Mouse (Mus musculus) kidney, postnatal 10 days (tissue): Measurements from ENCODE around the gene Gna12.

Experiments used
- DNase-seq: peaks from one replicate; pipeline ENCODE4 v3.0.0; 2021; ENCODE audit warnings: mixed read lengths

Gene Gna12

DNA sequence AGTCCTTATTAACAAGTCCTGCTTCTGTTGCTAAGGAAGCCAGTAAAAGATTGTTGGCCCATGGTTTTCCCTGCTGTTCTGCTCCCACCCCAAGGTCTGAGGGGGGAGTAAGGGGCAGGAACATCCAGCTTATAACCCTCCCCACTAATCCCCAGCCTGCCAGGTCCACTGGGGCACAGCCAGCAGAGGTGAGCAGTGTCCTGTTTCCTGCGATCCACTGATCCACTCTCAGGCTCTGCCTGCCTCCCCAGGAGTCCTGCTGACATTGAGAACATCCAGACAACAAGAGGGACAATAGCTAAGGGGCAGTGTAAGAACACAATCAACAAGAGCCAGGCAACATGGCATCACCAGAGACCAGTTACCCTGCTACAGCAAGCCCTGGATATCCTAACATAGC is 3.4 kb downstream of the Gna12 start:
- DNase-seq = peak; percentile 42

DNA sequence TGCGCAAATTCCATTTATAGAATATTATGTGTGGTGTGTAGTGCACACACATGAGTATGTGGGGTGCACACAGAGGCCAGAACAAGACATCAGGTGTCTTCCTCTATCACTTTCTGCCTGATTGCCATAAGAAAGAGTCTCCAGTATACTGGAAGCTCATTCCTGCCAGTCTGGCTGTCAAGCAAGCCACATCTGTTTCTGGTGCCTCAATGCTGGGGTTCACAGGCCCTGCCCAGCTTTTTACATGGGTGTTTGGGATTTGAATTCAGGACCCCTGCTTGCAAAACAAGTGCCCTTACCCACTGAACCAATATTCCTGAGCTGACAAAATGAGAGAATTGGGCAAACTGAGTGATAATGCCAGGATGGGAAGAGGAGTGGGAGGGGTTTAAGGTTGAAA is 4.1 kb downstream of the Gna12 start:
- DNase-seq = no peak

DNA sequence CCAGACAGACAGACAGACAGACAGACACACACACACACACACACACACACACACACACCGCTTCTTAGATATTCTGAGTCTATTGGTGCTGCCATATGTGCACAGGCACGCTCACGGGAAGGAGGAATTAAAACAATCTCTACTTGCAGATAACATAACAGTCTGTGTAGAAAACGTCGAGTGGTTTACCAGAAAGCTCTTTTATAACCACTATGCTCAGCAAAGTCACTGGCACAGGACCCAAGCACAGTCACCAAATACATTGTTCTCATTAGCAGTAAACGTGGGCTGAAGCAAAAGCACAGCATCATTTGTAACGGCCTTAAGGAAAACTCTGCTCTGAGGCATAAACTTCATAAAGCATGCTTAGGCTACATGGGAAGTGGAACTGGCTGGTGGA is 6.1 kb downstream of the Gna12 start:
- no peak for DNase-seq

DNA sequence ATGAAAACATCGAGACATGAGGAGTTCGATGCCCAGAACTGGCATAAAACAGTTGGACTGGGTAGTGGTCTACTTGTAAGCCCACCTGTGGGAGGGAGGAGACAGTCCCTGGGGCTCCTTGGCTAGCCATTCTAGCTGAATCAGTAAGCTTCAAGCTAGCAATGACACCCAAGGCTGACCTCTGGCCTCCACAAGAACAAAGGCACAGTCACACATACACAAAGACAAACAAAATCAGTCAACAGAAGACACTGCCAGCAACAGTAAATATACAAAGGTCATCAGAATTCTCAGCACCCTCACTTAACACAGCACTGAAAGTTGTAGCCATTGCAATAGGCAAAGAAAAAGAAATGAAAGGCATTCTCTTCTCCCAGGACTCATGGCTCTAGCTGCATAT is 6.8 kb downstream of the Gna12 start:
- no peak for DNase-seq

DNA sequence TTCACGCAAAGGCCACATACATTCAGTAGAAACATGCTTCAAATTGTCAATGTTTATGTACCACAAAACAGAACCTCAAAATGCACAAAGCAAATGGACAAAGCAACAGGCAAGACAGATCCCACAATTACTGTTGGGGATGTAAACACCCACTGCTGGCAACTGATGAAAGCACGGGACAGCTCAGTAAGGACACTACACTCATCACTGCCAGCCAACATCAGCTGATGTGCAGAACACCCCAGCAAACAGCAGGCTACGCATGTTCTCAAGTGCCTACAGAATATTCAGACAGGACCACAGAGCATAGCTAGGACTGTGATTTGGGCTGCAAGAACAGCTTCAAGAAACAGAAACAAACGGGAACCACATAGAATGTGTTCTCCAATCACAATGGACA is 8.3 kb downstream of the Gna12 start:
- no peak for DNase-seq

DNA sequence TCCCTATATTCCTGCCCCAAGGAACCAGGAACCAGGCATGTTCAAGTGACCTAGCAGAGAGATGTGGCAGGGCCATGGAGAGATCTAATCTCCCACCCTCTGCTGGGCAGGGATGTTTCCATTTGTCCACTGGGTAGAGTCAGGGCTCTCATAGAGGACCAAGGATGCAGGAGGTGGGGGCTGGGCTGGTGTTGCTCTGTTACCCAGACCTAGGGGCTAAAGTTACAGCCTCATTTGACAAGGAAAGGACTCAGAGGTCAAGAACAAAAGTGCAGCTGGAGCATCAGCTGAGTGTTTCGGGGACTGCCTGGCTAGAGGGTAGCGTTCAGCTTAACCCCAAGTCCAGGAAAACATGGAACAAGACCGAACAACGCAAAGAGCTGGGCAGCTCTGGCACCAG is 9.7 kb downstream of the Gna12 start:
- DNase-seq = no peak

DNA sequence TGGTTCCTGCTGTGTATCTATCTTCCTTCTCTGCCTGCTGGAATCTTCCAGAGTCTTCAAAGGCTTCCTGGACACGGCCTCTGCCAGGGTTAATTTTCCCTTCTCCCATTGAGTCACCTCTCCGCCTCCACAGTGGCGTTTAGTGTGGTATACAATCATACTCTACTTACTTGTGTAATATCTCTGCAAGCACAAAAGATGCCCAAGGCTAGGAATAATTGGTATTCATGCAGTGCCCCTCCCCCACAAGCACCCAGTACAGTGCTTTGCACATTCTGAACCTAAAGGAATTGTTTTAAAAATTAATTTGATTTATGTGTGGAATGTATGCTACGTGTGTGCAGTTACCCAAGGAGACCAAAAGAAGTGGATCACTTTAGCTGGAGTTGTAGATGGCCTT is 10.6 kb downstream of the Gna12 start:
- no peak for DNase-seq

DNA sequence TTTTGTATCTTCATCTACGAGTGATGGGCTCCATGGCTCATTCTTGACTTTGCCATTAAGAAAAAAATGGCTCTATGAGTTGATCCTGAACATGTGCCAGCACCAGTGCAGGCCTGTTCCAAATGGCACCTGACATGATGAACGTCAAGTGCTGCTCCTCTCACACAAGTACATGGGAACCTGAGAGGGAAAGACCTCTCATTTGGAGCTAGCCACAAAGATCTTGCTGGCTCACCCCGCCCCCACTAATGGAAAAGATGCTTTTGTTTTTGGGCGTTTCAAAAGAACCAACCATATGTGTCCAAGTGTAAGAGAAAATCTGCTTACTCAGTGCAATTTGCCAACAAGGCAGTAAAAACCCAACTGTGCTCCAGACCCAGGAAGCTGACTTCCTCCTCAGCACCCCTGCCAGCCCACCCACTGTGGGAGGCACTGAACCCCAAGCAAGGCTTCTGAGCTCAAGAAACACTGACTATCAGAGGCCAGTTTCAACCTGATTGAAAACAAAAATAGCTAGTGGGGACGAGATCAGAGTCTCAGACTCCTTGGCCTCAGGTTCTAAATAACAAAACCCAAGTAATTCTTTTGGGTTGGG is 11.7 kb downstream of the Gna12 start:
- no peak for DNase-seq

DNA sequence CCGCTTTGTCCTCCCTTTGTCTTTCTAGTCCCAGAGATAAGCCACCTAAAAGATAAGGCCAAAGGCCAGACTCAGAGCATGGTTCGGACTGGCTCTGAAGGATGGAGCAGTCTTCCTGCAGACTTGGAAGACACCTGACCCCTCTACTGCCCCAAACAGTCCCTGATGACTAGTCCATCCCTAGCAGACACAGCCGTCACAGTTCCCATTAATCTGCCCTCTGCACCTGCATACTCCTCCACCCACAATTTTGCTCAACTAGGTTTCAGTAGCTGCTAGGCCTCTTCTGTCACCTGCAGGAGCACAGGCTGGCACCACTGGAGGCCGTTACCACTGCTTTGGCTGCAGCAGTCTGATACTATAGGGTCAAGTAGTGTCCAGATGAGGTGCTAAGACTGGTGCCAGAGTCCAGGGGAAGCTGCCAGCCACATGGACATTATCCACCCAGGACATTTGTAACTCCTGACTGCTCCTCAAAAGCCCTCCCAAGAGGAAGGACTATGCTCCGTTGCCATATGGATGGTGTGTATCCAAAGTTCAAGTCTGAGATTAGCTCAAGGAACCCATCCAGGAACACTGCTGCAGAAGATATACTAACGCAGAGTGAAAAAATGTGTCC is 13.2 kb downstream of the Gna12 start:
- no peak for DNase-seq

DNA sequence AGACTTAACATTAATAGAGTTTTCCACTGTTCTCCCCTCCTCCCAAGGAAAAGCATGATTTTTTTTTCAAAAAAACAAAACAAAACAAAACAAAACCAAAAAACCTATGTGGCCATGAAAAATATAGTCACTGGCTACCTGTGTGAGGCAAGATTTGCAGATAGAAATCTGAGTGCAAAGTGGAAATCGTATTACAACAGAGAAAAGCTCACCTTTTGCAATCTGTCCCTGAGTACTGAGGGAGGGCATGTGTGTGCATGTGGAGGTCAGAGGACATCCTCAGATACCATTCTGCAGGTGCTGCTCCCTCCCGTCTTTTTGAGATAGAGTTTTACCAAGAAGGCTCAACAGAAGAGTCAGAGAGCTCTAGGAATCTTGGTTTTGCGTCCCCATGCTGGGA is 14.2 kb downstream of the Gna12 start:
- DNase-seq = no peak

DNA sequence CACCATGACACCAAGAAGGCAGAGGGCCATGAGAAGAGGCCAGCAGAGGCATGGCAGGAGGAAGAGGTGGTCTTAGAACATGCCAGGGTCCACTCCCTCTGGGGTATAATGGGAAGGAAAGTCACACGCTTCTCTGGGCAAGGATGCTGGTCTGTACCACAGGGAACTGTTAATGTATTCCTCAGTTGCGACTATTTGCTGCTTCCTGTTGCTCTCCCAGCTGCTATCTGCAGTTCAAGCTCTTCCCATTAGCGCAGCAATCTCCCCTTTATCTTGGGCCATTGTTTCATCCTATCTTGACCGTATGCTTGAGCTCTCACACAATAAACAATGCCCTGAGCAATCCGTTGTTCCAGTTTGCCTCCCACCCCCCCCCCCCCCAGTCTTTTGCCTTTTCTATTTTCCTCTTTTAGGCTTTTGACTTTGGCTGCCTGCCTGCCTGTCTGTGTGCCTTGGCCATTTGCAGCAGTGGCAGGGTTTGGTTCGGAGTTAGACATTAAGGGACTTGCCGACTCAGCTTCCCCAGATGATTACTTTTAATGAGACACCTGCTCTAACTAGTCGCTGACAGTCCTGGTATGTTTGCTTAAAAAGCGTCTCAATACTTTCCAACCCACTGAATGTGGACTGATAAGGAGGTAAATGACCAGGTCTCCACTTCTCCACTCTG is 15.0 kb downstream of the Gna12 start:
- peak; percentile 78 for DNase-seq

DNA sequence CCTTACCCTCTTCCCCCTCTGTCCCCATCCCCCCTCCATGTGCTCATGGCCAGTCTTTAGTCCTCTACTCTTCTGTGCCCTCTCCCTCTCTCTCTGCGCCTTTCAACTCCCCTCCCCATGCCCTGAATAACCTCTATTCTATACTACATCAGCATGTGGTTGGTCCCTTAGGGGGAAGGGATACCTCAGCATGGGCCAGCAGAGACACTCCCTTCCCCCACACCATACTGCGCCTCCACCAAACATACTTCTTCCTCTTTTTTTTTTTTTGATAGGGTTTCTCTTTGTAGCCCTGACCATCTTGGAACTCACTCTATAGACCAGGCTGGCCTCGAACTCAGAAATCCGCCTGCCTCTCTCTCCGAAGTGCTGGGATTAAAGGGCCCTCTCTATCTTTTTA is 15.8 kb downstream of the Gna12 start:
- no peak for DNase-seq

DNA sequence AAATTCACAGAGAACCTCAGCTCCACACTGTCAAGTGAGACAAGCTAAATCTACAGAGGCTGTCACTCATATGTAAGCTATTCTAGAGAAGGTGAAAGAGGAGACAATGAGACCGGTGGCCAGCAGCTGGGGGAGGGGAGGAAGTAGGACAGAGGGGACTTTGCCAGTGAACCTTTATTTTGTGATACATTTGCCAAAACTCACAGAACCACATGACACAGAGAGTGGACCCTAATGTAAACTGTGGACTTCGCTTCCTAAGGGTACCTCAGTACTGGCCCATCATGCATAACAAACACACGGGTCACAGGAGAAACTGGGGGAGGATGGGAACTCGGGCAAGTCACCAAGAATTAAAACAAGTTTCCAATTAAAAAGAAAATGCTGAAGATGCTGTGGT is 17.5 kb downstream of the Gna12 start:
- DNase-seq = peak; percentile 75

DNA sequence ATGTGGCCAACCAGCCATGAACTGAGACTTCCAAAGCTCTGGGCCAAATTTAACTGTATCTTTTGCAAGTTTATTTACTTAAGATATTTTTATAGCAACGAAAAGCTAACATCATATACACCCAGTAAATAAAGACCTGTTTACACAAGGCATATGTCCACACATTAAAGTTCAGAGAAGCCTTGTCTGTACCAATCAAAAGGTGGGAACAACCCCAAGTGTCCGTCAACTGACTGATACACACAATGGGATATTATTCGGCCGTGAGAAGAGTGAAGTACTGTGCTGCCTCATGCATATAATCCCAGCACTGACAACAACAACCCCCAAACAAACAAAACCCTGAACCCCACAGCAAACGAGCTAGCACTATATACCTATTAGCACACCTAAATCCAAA is 18.2 kb downstream of the Gna12 start:
- DNase-seq = no peak

DNA sequence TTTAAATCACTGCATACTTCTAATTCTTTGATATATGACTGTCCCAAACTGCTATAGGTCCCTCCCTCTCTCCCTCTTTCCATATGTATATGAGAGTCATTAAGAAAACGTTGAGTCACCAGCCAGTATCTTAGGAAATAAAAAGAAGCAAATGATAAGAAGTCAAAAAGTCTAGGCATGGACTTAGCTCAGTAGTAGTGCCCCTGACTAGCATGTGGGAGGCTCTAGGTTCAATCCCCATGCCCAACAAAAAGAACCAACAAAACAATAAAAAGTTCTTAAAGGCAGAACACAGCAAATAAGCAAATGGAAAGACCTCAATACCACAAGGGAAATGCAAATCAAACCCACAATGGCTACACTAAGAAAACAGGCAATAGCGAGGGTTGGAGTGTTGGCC is 18.8 kb downstream of the Gna12 start:
- no peak for DNase-seq

DNA sequence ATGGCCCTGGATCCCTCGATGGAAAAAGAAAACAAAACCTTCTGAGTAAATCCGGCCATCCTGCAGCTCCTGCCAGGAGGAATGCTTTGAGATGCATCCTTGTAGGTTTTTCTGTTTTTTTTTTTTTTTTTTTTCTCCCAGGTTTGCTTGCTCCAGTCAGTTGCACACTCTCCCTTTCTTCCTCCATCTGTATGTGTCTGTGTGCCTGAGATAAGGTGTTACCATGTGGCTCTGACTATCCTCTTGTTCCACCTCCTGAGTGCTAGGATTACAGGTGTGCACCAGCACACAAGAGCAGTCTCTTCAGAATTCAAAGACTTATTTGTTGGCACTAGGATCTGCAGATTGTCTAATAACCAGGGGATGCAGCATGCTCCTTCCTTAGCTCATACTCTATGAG is 23.3 kb downstream of the Gna12 start:
- no peak for DNase-seq

DNA sequence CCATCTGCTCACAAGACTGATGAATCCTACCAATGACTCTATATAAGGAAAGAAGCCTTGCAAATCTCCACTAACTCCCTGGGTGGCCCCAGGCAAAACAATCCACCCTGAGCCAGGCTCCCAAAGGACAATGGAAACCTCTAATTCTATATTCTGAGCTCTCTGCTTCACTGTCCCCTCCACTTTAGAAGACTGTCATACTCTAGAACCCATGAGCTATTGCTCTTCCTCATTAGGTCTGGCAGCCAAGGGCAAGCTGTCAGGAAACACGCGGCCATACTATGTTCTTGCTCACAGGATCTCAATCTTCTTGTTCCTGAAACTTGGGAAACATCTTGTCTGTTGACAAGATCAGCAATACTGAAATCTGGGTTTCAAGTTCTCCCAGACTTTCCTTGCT is 24.0 kb downstream of the Gna12 start:
- DNase-seq = no peak

DNA sequence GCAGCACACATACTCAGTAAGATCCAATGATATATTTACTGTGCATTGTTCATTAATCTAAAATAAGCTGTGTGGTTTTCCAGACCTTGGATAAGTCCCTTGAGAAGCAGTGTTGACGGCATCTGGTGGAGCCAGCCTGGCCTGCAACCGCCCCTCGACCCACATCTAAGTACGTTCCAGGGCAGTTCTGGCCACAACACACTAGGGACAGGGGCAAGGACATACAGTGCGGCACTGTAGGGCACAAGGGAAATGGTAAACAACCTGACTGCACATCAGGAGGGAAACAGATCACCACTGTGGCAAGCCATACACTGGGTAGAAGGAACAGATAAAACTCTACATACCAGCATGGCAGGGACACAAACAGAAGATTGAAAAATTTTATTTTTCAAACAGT is 28.4 kb downstream of the Gna12 start:
- DNase-seq = no peak

DNA sequence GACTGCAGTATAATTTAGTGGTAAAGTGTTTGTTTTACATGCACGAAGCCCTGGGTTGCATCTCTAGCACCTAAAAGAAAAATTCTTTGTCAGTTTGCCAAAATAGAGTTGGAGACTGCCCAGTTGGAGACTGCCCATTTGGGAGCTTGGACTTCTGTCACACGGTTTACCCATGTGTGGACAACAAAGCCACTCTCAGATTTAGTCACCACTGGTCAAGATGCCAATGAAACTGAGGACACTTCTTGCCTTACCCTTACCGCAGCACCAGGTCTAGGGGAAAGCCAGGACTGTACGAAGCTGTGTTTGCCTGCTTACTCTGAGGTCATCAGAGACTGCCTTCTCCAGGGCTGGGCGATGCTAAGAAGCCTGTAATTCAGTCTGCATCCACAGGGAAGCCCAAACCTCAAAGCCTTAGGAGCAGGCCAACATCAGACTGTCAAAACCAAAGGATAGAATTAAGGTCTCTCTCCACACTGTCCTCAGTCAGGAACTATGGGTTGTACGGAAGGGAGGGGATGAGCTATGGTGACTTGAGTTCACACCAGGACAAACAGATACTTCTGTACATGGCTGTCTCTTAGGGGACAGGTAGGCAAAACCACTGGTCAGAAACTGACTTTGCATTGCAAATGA is 29.8 kb downstream of the Gna12 start:
- DNase-seq = no peak

DNA sequence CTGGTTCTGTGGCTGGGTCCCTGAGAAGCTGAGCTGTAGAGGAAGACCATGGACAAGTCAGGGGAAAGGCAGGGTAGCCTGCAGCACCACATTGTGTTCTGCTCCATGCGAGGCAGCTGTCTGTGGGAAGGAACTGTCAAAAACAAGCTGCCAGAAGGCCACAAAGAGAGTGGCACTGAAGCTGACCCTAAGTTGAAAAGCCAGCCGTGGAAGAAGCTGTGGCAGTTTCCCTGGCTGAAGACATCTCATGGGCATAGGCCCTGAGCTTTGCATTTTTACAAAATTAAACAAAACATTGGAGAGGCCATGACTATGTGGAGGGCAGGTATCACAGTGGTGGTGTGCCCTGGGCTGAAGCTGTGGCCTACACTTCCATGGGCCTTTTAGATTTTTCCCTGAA is 31.0 kb downstream of the Gna12 start:
- no peak for DNase-seq

DNA sequence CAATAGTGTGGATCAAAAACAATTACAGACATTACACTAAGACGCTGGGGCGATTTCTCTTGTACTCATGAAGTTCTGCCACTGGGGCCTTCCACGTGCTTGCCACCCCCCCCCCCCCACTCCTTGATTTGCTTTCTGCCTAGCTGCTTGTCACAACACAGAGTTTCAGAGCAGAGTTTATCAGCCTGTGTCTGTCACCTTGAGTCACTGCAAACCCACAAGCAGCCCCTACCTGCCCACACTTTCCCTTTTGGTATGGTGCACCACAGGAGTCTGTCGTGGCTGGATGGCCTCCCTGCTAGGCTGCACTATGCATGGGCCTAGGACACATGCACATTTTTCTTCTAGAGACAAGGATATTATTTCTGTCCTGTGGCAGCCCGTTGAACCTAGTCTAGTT is 31.5 kb downstream of the Gna12 start:
- DNase-seq = no peak

DNA sequence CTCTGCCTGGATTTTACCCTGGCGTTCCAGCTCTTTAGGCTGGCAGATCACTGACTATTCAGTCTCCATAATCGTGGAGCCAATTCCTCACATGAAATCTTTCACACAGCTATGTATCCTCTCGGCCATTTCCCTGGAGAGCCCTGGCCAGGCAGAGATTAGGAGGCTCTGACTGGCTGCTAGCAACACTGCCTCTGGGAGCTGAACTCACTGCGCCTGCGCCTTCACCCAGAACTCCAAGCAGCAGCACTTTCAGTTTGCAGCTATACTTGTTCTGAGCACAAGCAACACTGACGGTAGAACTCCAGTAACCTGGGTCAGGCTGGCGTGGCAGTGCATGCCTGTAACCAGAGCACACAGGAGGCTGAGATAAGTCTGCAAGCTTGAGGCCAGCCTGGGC is 32.1 kb downstream of the Gna12 start:
- peak; percentile 45 for DNase-seq

DNA sequence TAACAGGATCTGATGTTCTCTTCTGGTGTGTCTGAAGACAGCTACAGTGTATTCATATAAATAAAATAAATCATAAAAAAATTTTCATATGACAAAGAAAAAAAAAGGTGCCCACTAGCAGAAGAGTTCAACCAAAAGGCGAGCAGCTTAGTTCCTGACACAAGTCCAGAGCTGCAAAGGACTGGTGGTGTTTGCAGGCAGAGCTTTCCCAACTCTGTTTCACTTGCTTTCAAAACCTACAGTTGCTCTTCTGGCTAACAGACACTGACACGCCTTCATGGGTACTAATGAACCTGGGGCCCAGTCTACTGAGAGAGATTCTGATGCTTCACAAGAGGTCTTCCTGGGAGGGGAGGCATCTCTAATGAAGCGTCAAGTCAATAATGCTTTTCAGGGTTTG is 34.2 kb downstream of the Gna12 start:
- DNase-seq = no peak

DNA sequence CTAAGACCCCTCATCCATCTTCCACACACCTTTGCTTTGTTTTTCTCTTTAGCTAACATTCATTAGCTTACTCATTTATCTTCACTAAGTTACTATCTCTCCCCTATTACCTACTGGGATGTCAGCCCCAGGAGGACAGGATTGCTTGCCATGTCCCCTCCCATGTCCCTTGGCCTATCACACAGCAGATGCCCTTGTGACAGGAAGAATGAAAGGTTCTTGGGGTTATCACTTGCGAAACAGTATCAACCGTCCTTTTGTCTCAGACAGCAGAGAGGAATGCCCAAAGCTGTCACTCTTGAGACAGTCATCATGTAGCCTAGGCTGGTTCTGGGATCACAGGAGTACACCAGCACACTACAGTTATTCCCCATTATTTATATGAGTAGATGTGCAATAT is 35.1 kb downstream of the Gna12 start:
- no peak for DNase-seq
